Comparison of ENCODE assay signal across 8 mouse cellular contexts in the genomic region with DNA sequence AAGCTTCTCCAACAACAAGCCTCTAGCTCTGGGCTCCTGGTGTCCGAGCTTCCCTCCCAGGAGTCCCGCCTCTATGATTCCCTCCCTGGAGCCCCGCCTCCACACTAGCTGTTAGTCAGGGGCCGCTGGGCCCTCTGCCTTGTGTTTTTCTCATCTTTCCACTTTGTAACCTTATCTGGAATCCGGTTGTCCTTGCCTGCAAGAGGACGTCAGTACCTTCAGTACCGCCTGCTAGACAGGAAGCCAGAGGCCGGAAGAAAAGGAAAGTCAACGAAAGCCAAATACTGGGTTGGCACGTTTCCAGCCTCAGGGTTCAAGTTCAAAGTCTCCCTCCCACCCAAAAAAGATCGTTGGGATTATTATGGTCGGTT. TPM values are rescaled to one million over a fixed set of nuclear protein-coding genes. Genes with fewer than 3 reads are reported as not detected.
A peak's percentile ranks its signal among the peaks of the same experiment; 100 is the strongest.
DNase-seq lines count a peak whose midpoint lies in the region; ATAC-seq and TF ChIP-seq lines count a peak whose summit lies in the region.

No protein-coding gene starts in this region.

- ATAC-seq in kidney, postnatal 0 days (replicated peaks; ENCODE audit: low FRiP score, low read depth): peak; percentile 27; the same call in 1 of the 2 replicates
- no peak for ATAC-seq in hindbrain, embryonic 11.5 days (ENCODE audit: low FRiP score)

- H3K27me3 ChIP-seq in kidney, postnatal 0 days (ENCODE audit: insufficient read depth, low read length): no peaks in the 10 kb centered on the region
- H3K27me3 ChIP-seq in hindbrain, embryonic 11.5 days (ENCODE audit: control insufficient read depth, insufficient read depth, low read length): no peaks in the 10 kb centered on the region

- H3K9me3 ChIP-seq in kidney, postnatal 0 days (replicated peaks; ENCODE audit: low read length): no peaks in the 10 kb centered on the region
- H3K9me3 ChIP-seq in hindbrain, embryonic 11.5 days (ENCODE audit: control insufficient read depth, low read length): no peaks in the 10 kb centered on the region

- peak overlapping the region; percentile 34 for H3K4me2 ChIP-seq in kidney, postnatal 0 days (ENCODE audit: low read length)
- H3K4me2 ChIP-seq in hindbrain, embryonic 11.5 days (replicated peaks; ENCODE audit: low read depth, low read length): no peak overlapping the region

- no peaks in the 10 kb centered on the region for H3K36me3 ChIP-seq in kidney, postnatal 0 days (ENCODE audit: insufficient read depth, low read length)
- no peaks in the 10 kb centered on the region for H3K36me3 ChIP-seq in hindbrain, embryonic 11.5 days (ENCODE audit: control insufficient read depth, insufficient read depth, low read length)

- peaks cover 38% of the 10 kb centered on the region for H3K4me1 ChIP-seq in kidney, postnatal 0 days (replicated peaks; ENCODE audit: insufficient read depth, low read length)
- 0 out of 2 replicates have a peak, but pooled peaks cover 3% of the 10 kb centered on the region for H3K4me1 ChIP-seq in hindbrain, embryonic 11.5 days (replicated peaks; ENCODE audit: control insufficient read depth, insufficient read depth, low read length)

- 1% methylated on average over 12 of the region's 12 CpGs for WGBS in kidney, postnatal 0 days
- WGBS in hindbrain, embryonic 11.5 days: 23% methylated on average over 12 of the region's 12 CpGs

- no peak overlapping the region for H3K4me3 ChIP-seq in kidney, postnatal 0 days (replicated peaks; ENCODE audit: low read depth, low read length)
- no peak overlapping the region for H3K4me3 ChIP-seq in hindbrain, embryonic 11.5 days (ENCODE audit: low read depth, low read length)

- no peak for TF ChIP-seq CTCF in kidney, postnatal 0 days (IDR thresholded peaks at IDR 0.05; ENCODE audit: low read depth)

- peak; percentile 5 to 30 for DNase-seq in CD8-positive naive resting alpha-beta T cell, adult 2 months (ENCODE audit: low read depth in 2 of 2, low spot score in 2 of 2)
- peak; percentile 32 to 60 for DNase-seq in adrenal gland, postnatal 4 days (ENCODE audit: low spot score in 2 of 2)
- DNase-seq in heart, adult 9 months (ENCODE audit: low spot score in 2 of 2): peak; percentile 79 to 87
- peak; percentile 96 for DNase-seq in kidney, postnatal 0 days (ENCODE audit: low spot score)
- DNase-seq in lung, postnatal 4 days: peak; percentile 74 to 84
- DNase-seq in hindbrain, embryonic 11.5 days (ENCODE audit: low spot score): no peak
- no peak for DNase-seq in natural killer cell, adult 2 months (ENCODE audit: low spot score in 2 of 2)
- DNase-seq in spleen, postnatal 14 days (ENCODE audit: low spot score in 2 of 2): no peak

- 0 out of 2 replicates have a peak overlapping the region, but pooled peaks have one; percentile 9 for H3K9ac ChIP-seq in kidney, postnatal 0 days (ENCODE audit: low read depth, low read length)
- H3K9ac ChIP-seq in hindbrain, embryonic 11.5 days (ENCODE audit: low read depth, low read length): no peak overlapping the region

- peak overlapping the region; percentile 79 for H3K27ac ChIP-seq in kidney, postnatal 0 days
- H3K27ac ChIP-seq in hindbrain, embryonic 11.5 days (ENCODE audit: low read depth, low read length): no peak overlapping the region

RNA-seq across cellular contexts. Expression of a gene that starts 15.9 kb away (rescaled TPM):
- 10 to 100 TPM; 29.8 to 40.5 TPM for total RNA-seq in adrenal gland, postnatal 4 days (2021)
- 15.7 TPM in 2 replicates for polyA plus RNA-seq in kidney, postnatal 0 days (2015; fragmentation: Nextera tagmentation; extraction: Ambion mirVana)
- 3.6 and 3.9 TPM in 2 replicates for polyA plus RNA-seq in hindbrain, embryonic 11.5 days (2014; fragmentation: Nextera tagmentation; extraction: Ambion mirVana)

Comparison
In these comparisons a context has a peak if more than half of its experiments do, and no peak if none do; other contexts are left out.
1. DNase-seq: peak in CD8-positive naive resting alpha-beta T cell, adult 2 months (2 of 2), adrenal gland, postnatal 4 days (2 of 2), heart, adult 9 months (2 of 2), kidney, postnatal 0 days (single experiment) and lung, postnatal 4 days (2 of 2); none in hindbrain, embryonic 11.5 days (single experiment), natural killer cell, adult 2 months (0 of 2) and spleen, postnatal 14 days (0 of 2).